Mouse (Mus musculus) frontal cortex, postnatal 14 days (tissue): ENCODE data around the gene Gatad2b.

Experiments
- DNase-seq, 2 experiments: peaks; one replicate each; pipeline ENCODE4 v3.0.0; 2022; ENCODE audit warnings: low spot score in 2 of 2

The Gatad2b gene

GRCm38 (mm10) chr3:90378496-90378895 lies 85.5 kb downstream of the Gatad2b start:
- DNase-seq, result no peak

GRCm38 (mm10) chr3:90381727-90382126 lies 88.7 kb downstream of the Gatad2b start:
- no peak for DNase-seq

GRCm38 (mm10) chr3:90383690-90384089 lies 90.7 kb downstream of the Gatad2b start:
- no peak for DNase-seq

GRCm38 (mm10) chr3:90384851-90385375 lies 91.9 kb downstream of the Gatad2b start:
- no peak for DNase-seq

GRCm38 (mm10) chr3:90386817-90387216 lies 93.8 kb downstream of the Gatad2b start:
- DNase-seq, result no peak

GRCm38 (mm10) chr3:90387483-90387882 lies 94.5 kb downstream of the Gatad2b start:
- no peak for DNase-seq

GRCm38 (mm10) chr3:90388192-90388591 lies 95.2 kb downstream of the Gatad2b start:
- no peak for DNase-seq

- DNase-seq, result peak in 1 of 2 experiments; percentile 35
Measured at GRCm38 (mm10) chr3:90388726-90389510, 95.9 kb downstream of the Gatad2b start.

GRCm38 (mm10) chr3:90389511-90390490 lies 96.8 kb downstream of the Gatad2b start, which contains the start of gene Slc27a3:
Gene Slc27a3 (minus strand): TSS chr3:90389938.
- DNase-seq, result peak in 1 of 2 experiments; percentile 28

- no peak for DNase-seq
Measured at GRCm38 (mm10) chr3:90391004-90391403, 98.0 kb downstream of the Gatad2b start.

GRCm38 (mm10) chr3:90391941-90392340 lies 99.0 kb downstream of the Gatad2b start:
- DNase-seq, result no peak

GRCm38 (mm10) chr3:90392661-90393060 lies 99.7 kb downstream of the Gatad2b start:
- no peak for DNase-seq

GRCm38 (mm10) chr3:90395629-90396028 lies 102.7 kb downstream of the Gatad2b start:
- DNase-seq, result no peak

- no peak for DNase-seq
Measured at GRCm38 (mm10) chr3:90400993-90401392, 108.0 kb downstream of the Gatad2b start.

GRCm38 (mm10) chr3:90404121-90404520 lies 111.1 kb downstream of the Gatad2b start:
- DNase-seq, result no peak

GRCm38 (mm10) chr3:90404609-90405008 lies 111.6 kb downstream of the Gatad2b start:
- no peak for DNase-seq

- DNase-seq, result no peak
Measured at GRCm38 (mm10) chr3:90406414-90406813, 113.4 kb downstream of the Gatad2b start.

- DNase-seq, result no peak
Measured at GRCm38 (mm10) chr3:90408721-90409120, 115.7 kb downstream of the Gatad2b start.

- peak in 1 of 2 experiments; percentile 57 for DNase-seq
Measured at GRCm38 (mm10) chr3:90412312-90413010, 119.5 kb downstream of the Gatad2b start.

- DNase-seq, result no peak
Measured at GRCm38 (mm10) chr3:90413011-90413396, 120.0 kb downstream of the Gatad2b start.
